Mouse (Mus musculus) testis, adult 2 months (tissue): ENCODE data around the gene Tnrc6b.

Experiments
- CTCF ChIP-seq: fragments of 200-500 bp; IDR thresholded peaks from 2 replicates; pipeline ENCODE4 v1.5.1; 2012; ENCODE audit warnings: low read depth, mild to moderate bottlenecking, inconsistent platforms, low read length, moderate library complexity; ENCODE audit not compliant: control insufficient read depth, insufficient read depth, insufficient replicate concordance
- POLR2A ChIP-seq: fragments of 200-500 bp; IDR thresholded peaks from 2 replicates; pipeline ENCODE4 v1.6.1; 2012; ENCODE audit warnings: low read depth, mild to moderate bottlenecking, inconsistent platforms, low read length, moderate library complexity; ENCODE audit not compliant: control insufficient read depth

DNA sequence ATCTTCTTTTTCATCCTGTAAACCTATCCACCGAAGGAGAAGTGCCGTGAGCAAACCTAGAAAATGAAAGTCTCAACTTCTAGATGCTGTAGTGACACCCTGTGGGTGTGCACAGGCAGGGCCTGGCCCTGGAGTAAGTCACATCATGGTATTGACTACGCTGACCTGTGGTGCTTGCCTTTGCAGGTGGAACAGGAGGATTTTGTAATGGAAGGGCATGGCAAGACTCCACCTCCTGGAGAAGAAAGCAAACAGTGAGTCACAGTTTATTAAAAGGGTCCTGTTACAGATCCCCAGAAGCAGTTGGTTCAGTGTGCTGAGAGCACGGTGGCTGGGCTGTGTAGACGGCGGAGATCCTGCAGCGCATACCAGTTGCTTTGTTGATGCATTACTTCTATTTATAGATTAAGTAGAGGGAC, 73.4 kb downstream of the Tnrc6b start:
- TF ChIP-seq CTCF (no peak), POLR2A (no peak)
